Mouse (Mus musculus): ENCODE results near the gene Osbpl9.

DNA sequence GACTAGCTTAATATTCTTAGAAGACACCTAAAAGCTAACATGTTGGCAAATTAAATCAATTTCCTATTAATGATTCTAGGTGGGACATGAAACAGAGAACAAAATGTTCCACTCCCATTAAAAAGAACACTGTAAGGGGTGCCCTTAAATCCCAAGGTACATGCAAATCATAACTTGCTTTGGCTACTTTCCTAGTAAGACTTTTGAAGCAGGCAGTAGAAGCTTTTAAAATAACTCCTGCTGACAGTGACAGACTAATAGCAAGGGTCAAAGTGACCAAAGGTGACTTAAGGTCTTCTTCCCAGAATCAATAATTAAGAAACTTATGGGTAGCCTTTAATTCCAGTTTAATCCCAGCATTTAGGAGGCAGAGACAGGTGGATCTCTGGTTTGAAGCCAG lies 95.5 kb downstream of the Osbpl9 start:
- TF ChIP-seq POLR2A (IDR thresholded peaks at IDR 0.05; ENCODE audit: low read depth, low read length) (no peak), CTCF (IDR thresholded peaks at IDR 0.05; ENCODE audit: extremely low read depth, insufficient read depth, insufficient read length, insufficient replicate concordance) (no peak)

Data from spleen, adult 2 months (tissue).